Mouse (Mus musculus) mature B cell (primary cell): ENCODE data around the gene Pdk1.
"Not testable (repeated sequence)": the region's sequence is repeated elsewhere in the genome, so short reads cannot be mapped to it uniquely, and the experiment has no call there.

ENCODE experiments used
- in situ Hi-C: fragments of 300-500 bp; cut with MboI; formaldehyde crosslinking; loops from 2 replicates; pipeline ENCODE4 v1.14.3; 2019

Gene Pdk1

DNA sequence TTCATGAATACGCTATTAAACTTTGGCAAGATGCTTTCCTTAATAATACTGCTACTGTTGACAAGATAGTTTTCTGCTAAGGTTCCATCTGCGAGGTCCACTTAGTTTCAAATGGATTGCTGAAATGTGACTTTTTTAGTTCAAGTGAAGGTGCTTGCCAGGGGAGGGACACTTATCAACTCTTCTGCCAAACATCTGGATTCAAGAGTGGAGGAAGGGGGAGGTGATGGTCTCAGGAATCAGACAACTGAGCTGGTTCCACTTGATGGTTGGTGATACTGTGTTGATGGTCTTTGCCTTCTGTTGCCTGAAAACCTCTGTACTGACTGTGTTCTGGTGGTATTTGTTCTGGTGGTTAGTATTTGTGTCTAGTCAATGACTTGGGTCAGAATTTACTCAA, 1.4 kb downstream of the Pdk1 start:
- in situ Hi-C loops, result no loop called here

DNA sequence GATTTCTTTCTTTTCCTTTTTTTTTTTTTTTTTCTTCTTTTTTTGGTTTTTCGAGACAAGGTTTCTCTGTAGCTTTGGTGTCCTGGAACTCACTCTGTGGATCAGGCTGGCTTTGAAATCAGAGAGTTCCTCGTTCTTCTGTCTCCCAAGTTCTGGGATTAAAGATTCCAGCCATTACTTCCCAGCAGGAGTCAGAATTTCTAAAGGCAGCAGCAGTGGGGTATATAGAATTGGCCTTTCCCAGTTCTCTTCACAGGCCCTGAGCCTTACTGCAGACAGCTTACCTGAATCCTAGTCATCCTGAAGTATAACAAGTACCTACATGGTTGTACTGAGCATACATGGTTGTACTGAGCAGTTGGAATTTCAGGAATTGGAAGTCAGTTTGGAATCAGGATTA, 1.8 kb downstream of the Pdk1 start:
- in situ Hi-C loops, result no loop called here

- in situ Hi-C loops, result no loop called here
These were observed 4.8 kb downstream of the Pdk1 start for GRCm38 (mm10) chr2:71877865-71878264.

DNA sequence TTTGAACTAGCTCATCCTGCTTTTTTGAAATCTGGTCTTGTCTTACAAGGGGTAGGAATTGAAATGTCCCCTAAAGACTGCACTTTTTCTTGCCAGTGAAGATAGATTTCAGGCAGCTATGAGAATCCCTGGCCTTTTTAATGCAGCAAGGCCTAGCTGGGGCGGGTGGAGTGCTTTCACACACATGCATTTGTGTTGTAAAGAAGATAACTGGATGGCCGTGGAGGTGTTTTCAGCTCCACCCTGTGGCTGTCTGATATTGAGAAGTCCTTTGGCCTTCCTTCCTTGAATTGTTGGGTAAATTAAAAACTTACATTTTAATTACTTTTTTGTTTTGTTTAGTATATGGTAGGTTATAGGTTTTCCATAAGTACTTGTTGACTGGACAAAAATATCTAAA, 5.4 kb downstream of the Pdk1 start:
- in situ Hi-C loops, result no loop called here

DNA sequence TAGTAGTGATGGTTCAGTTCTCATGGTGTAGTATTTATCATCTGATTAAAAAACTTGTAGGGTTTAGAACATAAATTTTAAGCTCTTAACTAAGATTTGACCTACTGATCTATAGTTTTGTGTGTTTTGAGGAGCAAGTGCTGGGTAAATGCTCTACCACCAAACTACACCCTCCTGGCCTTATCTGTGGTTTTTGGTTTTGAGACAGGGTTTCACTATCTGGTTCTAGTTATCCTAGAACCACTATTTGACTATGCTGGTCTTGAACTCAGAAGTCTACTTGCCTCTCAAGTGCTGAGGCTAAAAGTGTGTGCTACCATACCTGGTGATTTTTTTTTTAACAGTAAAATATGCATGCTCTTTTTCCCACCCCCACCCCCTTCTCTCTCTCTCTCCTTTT, 5.9 kb downstream of the Pdk1 start:
- in situ Hi-C loops, result no loop called here

- in situ Hi-C loops, result no loop called here
These were observed 10.1 kb downstream of the Pdk1 start for GRCm38 (mm10) chr2:71882914-71883651.

- in situ Hi-C loops, result no loop called here
These were observed 14.2 kb downstream of the Pdk1 start for GRCm38 (mm10) chr2:71887269-71887668.

- in situ Hi-C loops, result no loop called here
These were observed 15.4 kb downstream of the Pdk1 start for GRCm38 (mm10) chr2:71888437-71888836.

DNA sequence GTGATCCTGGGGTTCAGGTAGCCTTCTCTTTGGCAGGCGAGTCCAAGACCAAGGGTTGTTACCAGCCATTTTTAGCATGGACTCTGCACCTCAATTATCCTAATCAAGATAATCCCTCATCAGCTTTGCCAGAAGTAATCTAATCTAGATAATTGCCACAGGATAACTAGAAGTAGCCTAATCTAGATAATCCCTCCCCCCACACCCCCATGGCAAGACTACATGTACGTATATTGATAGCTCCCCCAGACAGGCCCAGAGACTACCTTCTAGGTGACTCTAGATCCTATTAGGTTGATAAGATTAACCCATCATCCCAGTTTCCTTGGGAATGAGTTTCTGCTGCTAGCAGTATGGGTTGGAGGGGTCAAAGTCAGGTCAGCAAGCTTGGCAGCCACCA, 18.5 kb downstream of the Pdk1 start:
- in situ Hi-C loops, result no loop called here

DNA sequence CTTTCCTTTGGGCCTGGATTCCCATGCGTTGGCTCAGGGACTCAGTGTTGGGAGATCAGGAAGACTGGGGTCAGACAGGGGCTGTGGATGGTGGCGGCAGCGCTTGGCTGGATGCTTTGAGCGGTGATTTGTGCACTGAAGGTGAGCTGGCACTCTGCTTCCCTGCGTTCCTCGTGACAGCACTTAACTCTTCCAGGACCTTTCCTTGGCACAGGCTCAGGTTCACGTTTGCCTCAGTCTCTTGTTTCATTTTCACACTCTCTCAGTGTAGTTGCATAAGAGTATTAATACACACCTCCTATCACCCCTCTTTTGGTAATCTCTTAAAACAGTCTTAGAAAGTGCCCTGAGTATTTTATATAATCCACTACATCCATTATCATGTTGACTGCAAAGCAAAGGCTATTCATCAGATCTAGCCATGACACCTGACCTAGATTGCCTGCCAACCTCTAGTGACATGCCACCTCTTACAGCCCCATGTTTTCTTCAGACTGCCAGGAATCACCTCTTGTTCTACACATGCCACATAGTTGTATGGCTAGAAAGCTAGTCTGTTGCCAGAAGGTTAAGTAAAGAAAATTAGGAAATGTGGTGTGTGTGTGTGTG, 19.8 kb downstream of the Pdk1 start:
- in situ Hi-C loops, result no loop called here

- in situ Hi-C loops, result no loop called here
These were observed 22.7 kb downstream of the Pdk1 start for GRCm38 (mm10) chr2:71895596-71896286.

DNA sequence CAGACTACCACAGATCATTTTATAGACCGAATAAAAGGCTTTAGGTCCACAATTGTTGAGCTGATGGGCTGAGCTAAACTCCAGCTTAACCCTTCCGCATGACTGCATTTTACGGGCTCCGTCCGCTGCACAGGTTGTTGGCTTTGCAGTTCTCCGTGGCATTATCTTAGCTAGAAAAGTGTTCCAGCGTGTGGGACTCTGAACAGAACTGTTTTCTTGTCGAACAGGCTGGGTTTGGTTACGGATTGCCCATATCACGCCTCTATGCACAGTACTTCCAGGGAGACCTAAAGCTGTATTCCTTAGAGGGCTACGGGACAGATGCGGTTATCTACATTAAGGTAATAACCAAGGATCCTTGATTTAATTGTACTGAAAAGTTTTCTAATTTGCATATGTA, 24.4 kb downstream of the Pdk1 start:
- in situ Hi-C loops, result no loop called here

DNA sequence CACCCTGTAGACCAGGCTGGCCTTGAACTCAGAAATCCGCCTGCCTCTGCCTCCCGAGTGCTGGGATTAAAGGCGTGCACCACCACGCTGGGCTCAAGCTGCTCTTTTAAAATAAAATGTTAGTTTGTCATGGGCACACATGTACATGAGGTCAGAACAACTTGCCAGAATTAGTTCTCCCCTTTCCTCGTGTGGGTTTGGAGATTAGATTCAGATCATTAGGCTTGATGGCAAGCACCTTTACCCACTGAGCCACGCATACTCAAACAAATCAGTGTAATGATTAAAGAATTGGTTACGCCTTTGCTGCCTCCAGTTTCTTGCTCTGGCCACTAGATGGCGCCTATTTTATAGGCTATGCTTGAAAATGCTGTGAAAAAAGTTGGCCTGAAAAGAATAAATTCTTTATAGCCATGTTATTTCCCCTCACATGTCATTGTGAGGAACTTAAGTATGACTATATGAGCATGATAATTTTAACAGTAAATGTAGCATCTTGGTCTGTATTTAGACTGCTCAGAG, 25.4 kb downstream of the Pdk1 start:
- in situ Hi-C loops, result no loop called here

DNA sequence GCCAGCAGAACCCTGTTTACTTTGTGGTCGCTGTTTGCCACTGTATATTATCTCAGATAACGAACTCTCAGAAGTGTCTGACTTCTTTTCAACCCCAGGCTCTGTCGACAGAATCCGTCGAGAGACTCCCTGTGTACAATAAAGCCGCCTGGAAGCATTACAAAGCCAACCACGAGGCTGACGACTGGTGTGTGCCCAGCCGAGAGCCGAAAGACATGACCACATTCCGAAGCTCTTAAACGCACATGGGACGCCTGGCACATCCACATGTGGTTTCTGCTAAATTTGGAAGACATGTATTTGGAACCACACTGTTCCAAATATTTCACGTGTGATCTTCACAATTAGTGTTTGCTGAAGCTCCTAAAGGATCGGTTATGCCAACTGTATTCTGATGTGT, 26.9 kb downstream of the Pdk1 start:
- in situ Hi-C loops, result no loop called here

DNA sequence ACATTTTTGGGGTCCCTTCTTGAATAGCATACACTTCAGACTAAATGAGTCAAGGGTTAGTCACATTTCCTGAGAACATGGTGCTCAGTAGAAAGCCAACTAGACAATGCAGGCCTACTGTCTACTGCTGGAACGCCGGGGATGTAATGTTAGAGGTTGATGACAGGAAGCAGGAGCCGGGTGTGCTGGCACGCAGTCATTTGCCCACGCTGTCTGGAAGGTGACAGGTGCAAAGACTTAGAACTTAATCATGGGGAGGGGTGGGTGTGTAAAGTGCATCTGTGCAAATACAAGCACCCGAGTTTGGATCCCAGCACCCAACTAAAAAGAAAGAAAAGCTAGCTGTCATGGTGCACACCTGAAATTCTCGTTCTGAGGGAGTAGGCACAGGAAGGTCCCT, 32.1 kb downstream of the Pdk1 start:
- in situ Hi-C loops, result no loop called here

GRCm38 (mm10) chr2:71906356-71906755, 33.3 kb downstream of the Pdk1 start:
- in situ Hi-C loops, result not testable (repeated sequence)

GRCm38 (mm10) chr2:71913911-71914310, 40.9 kb downstream of the Pdk1 start:
- in situ Hi-C loops, result no loop called here

DNA sequence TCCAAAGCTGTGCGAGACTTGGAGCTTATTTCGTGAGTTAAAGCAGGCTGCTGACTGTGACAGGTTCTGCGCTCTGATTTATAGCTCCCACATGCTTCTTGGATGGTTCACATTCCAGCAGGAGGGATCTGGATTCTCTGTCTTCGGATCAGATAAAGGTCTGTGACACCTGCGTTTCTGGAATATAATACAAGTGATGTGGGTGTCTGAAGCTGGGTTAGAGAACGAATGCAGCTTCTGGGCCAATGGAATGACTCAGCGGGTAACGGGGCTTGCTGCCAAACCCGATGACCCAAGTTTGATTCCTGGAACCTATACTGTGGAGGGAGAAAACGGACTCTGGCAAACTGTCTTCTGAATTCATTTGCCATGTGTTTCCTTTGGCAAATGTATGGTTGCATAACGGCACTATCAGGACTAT, 46.2 kb downstream of the Pdk1 start:
- in situ Hi-C loops, result no loop called here

GRCm38 (mm10) chr2:71924931-71925330, 51.9 kb downstream of the Pdk1 start:
- in situ Hi-C loops, result not testable (repeated sequence)

DNA sequence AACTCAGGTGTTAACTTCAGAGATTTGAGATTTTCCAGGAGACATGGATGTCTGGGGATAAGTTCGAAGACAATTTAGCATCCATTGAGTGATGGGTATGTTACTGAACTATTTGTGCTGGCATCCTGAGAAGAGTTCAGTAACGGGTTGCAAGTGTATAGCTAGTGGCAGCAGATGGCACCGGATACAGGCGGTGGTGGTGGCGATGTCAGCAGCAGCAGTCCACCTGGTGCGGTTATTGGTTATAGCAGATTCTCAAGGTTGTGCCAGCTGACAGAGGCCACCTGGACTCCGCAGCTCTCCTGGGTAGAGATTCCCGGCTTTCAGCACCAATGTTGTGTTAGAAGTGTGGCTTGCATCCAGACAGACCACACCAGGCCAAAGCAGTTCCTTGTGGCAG, 61.0 kb downstream of the Pdk1 start:
- in situ Hi-C loops, result no loop called here

- in situ Hi-C loops, result no loop called here
These were observed 63.7 kb downstream of the Pdk1 start for GRCm38 (mm10) chr2:71936711-71937110.

GRCm38 (mm10) chr2:71937649-71938308, 64.8 kb downstream of the Pdk1 start:
- in situ Hi-C loops, result no loop called here
